Mouse (Mus musculus) small intestine, adult 2 months (tissue): ENCODE measurements around the gene Ccdc63. TPM values are rescaled to one million over a fixed set of nuclear protein-coding genes. Genes with fewer than 3 reads are reported as not detected.
"Not testable (repeated sequence)": the region's sequence is repeated elsewhere in the genome, so short reads cannot be mapped to it uniquely, and the experiment has no call there.

ENCODE experiments used
- H3K27ac ChIP-seq: fragments of 200-500 bp; 2 replicates; pipeline ENCODE4 v1.5.1; 2012; ENCODE audit warnings: low read depth, low read length, control low read depth, inconsistent platforms; ENCODE audit not compliant: insufficient read depth
- H3K27me3 ChIP-seq: fragments of 200-500 bp; 2 replicates; pipeline ENCODE4 v1.6.1; 2012; ENCODE audit warnings: mild to moderate bottlenecking, moderate library complexity, low read length, inconsistent platforms; ENCODE audit not compliant: control insufficient read depth, insufficient read depth
- H3K36me3 ChIP-seq: fragments of 200-500 bp; 2 replicates; pipeline ENCODE4 v1.6.1; 2012; ENCODE audit warnings: mild to moderate bottlenecking, low read length, control low read depth, inconsistent platforms; ENCODE audit not compliant: control insufficient read depth, insufficient read depth
- H3K4me1 ChIP-seq: fragments of 200-500 bp; 2 replicates; pipeline ENCODE4 v1.6.1; 2012; ENCODE audit warnings: low read length, inconsistent platforms, mixed read lengths; ENCODE audit not compliant: control insufficient read depth, insufficient read depth, insufficient read length
- H3K4me3 ChIP-seq: fragments of 200-500 bp; 2 replicates; pipeline ENCODE4 v1.5.1; 2012; ENCODE audit warnings: low read depth, mild to moderate bottlenecking, control low read depth, inconsistent platforms, low read length, moderate library complexity
- CTCF ChIP-seq: fragments of 200-500 bp; IDR thresholded peaks from 2 replicates; pipeline ENCODE4 v1.5.1; 2012; ENCODE audit warnings: low read depth, mild to moderate bottlenecking, control low read depth, inconsistent platforms, low read length, moderate library complexity, mixed read lengths; ENCODE audit not compliant: insufficient replicate concordance, insufficient read length; ENCODE audit errors: extremely low read depth
- POLR2A ChIP-seq: fragments of 200-500 bp; IDR thresholded peaks from 2 replicates; pipeline ENCODE4 v1.6.1; 2012; ENCODE audit warnings: low read depth, mild to moderate bottlenecking, control low read depth, inconsistent platforms, low read length, moderate library complexity
- WGBS: fragments of 180-500 bp; shearing (Covaris S2); methylation state at CpG from one replicate; pipeline ENCODE4 v1.1.7; 2018; 5-methylcytosine and 5-hydroxymethylcytosine counted together
- polyA plus RNA-seq: library from polyadenylated mRNA; depleted of rRNA; stranded (reverse); fragments of >200 nt; gene quantifications from 2 replicates; pipeline ENCODE4 v1.2.3, GENCODE M21; 2012

Gene Ccdc63
- polyA plus RNA-seq, 1 experiment, result 0.10 TPM

DNA sequence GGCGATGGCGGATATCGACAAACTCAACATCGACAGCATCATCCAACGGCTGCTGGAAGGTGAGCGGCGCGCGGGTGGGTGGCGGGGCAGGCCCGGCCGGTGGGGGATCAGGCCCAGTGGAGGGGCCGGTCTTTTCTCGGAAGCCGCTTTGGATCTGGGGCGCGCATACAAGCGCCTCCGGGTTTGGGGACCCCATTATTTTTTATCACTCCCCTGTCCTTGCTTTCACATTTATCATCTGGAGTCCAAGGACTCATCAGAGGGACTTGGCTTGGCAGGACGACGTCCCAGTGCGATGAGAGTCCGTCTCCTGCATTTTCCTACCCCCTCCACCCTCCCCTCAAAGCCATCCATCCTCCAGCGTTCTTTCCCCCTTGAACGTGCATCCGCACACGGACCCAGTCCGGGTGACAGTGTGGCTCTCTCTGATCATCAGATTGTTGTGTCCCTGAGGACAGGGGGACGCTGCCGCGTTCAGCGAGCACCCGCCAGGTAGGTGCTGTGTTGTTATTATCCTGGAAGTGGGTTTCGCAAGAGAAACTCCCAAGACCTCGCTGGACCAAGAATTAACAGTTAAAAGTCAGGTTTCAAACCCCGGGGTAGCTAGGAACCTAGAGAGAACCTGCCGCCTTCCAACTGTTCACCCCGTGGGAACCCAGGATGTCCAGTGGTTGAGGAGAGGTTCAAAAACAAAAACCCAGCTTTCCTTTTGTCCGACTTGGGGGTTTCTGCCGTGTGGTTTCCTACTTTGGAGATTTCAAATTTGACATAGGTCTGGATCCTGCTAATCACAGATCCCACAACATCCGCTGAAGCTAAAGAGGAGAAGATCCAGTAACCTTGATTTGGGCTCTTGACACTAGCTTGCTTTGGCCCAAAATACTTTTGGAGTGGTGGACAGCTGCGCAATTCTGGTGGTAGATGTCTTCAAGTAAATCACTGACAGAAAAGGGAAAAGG, 18.2 kb upstream of the Ccdc63 start:
- TF ChIP-seq CTCF (no peak), POLR2A (no peak)
- 1% methylated on average over 42 of the region's 42 CpGs for WGBS
- H3K4me1 ChIP-seq, result peaks cover 38% of the 10 kb centered on the region
- peak overlapping the region; percentile 12 for H3K27ac ChIP-seq
- H3K36me3 ChIP-seq, result peaks cover 9% of the 10 kb centered on the region
- peak overlapping the region; percentile 89 for H3K4me3 ChIP-seq
- H3K27me3 ChIP-seq, result no peaks in the 10 kb centered on the region

DNA sequence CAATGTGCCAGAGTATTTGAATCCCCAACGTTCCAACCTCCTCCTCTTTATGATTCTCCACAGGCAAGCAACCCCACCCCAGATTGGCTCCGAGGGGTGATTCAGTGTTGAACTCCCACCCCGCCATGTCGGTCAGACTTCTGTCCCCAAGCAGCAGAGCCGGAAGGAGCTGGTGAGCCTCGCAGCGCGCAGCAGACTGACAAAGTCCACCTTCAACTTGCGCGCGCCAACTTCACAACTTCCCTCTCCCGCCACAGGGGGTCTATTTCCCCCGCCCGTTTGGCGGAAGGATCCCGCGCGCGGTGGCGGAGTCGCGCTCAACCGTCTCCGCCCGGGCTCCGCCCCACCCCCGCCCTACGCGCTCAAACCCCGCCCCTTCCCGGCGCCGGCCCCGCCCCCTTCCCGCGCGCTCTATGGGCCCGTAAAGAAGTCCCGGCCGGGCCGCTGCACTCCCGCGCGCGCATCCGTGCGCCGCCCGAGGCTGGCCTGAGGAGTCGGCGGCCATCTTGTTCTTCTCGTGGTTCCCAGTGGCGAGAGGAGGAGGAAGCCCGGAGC, 17.3 kb upstream of the Ccdc63 start, which contains the start of gene Ppp1cc:
Gene Ppp1cc (plus strand): TSS at position 452 of the 555 bp plus-strand sequence.
- Histone ChIP-seq H3K36me3 (peaks cover 5% of the 10 kb centered on the region; the same call in 1 of the 2 replicates), H3K27ac (peak within 1 kb of the TSS; percentile 97), H3K4me1 (peaks cover 33% of the 10 kb centered on the region), H3K27me3 (no peaks in the 10 kb centered on the region), H3K4me3 (peak within 1 kb of the TSS; percentile 89)
- under 1% methylated on average over 54 of the region's 54 CpGs for WGBS
- TF ChIP-seq CTCF (peak; percentile 38; the same call in 1 of the 2 replicates), POLR2A (no peak; the same call in 1 of the 2 replicates)

DNA sequence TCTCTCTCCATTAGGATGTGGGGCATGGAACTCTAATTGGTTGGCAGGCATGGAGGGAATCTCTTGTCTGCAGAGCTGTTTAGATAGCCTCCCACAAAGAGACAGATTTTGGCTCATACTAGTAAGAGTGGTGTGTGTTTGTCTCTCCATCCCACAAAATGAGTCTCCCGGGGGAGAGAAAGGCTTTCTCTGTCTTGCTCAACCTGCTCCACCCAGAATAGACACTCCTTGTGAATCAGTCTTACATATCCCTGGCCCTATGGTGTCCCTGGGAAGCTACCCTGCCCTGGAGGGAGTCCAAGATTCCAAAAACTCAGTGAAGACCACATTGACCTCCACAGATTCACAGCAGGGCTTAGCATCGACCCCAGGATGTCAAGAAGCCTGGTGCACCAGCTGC, 15.9 kb upstream of the Ccdc63 start:
- TF ChIP-seq POLR2A (no peak), CTCF (no peak)
- peak overlapping the region; percentile 97 for H3K27ac ChIP-seq
- H3K4me1 ChIP-seq, result peaks cover 23% of the 10 kb centered on the region
- H3K27me3 ChIP-seq, result no peaks in the 10 kb centered on the region
- 67% methylated on average over 2 of the region's 2 CpGs for WGBS
- H3K4me3 ChIP-seq, result no peak overlapping the region
- no peaks in the 10 kb centered on the region; the same call in 1 of the 2 replicates for H3K36me3 ChIP-seq

DNA sequence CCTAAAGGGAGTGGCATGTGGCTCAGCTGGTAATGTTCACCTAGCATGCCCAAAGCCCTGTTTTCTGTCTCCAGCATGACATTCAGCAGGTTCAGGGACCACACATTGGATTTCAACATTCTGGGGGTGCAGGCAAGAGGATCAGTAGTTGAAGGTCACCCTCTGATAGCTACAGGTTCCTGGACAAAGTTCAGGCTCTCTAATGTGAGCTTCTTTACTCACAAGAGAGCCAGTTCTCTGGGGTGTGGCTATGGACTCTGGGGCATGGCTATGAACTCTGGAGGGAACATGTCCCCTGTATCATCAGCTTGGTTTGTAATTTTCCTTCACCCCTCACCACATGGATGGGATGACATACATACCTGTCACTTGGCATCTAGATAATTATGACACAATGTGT, 15.0 kb upstream of the Ccdc63 start:
- no peaks in the 10 kb centered on the region for H3K36me3 ChIP-seq
- H3K27ac ChIP-seq, result peak overlapping the region; percentile 97
- H3K27me3 ChIP-seq, result no peaks in the 10 kb centered on the region
- H3K4me1 ChIP-seq, result peaks cover 21% of the 10 kb centered on the region
- TF ChIP-seq POLR2A (no peak), CTCF (no peak)
- H3K4me3 ChIP-seq, result no peak overlapping the region

DNA sequence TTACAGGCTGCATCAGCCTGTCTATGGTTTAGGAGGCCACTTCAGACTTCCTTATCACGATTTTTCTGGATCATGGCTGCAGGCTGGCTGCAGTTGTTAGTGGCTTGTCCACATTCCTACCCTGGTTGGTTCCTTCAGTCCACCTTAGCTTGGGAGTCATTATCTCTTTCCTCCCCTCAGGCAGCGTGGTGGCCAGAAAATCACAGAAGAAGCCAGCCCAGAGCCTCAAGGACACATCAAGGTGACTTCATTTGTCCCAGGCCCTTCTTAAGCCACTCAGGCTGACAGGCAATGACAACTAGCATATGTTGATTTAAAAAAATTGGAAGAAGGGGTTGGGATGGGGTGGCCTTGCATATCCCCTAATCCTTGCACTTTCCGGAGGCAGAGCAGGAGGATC, 14.2 kb upstream of the Ccdc63 start:
- no peak for TF ChIP-seq POLR2A
- TF ChIP-seq CTCF, result no peak
- Histone ChIP-seq H3K27me3 (no peaks in the 10 kb centered on the region), H3K4me3 (no peak overlapping the region), H3K36me3 (no peaks in the 10 kb centered on the region), H3K4me1 (peaks cover 21% of the 10 kb centered on the region), H3K27ac (peak overlapping the region; percentile 97)
- 54% methylated on average over 3 of the region's 3 CpGs for WGBS

DNA sequence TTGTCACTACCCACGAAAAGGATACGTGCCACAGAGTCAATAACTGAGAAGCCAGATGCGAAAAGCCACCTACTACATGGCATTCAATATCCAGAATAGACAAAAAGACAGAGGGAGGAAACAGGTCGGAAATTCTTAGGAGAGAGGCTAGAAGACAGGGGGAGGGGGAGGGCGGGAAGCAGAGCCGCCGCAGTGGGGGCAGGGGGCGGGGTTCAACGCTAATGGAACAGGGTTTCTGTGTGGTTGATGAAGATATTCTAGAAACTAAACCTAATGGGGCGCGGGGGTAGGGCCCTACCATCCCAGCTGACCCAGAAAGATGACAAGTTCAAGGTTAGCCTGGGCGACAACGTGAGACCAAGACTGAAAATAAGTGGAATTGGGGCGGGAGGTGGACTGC, 13.4 kb upstream of the Ccdc63 start:
- Histone ChIP-seq H3K4me3 (no peak overlapping the region), H3K27ac (no peak overlapping the region), H3K36me3 (no peaks in the 10 kb centered on the region), H3K4me1 (peaks cover 21% of the 10 kb centered on the region), H3K27me3 (no peaks in the 10 kb centered on the region)
- 71% methylated on average over 13 of the region's 14 CpGs for WGBS
- TF ChIP-seq POLR2A (no peak), CTCF (no peak)

DNA sequence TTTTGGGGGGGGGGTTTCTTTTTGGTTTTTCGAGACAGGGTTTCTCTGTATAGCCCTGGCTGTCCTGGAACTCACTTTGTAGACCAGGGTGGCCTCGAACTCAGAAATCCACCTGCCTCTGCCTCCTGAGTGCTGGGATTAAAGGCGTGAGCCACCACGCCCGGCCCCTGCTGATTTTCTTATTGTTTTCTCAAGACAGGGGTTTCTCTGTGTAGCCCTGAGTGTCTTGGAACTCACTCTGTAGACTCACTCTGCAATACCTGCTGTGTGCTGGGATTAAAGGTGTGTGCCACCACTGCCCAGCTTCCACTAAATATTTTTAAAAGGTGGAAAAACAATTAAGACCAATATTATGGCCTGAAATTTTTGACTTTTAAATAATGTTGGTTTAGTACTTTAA, 11.9 kb upstream of the Ccdc63 start:
- 85% methylated on average over 5 of the region's 5 CpGs for whole genome bisulfite sequencing
- H3K4me1 ChIP-seq, result peaks cover 21% of the 10 kb centered on the region
- H3K27ac ChIP-seq, H3K36me3 ChIP-seq, H3K4me3 ChIP-seq, H3K27me3 ChIP-seq: not testable (repeated sequence)
